In genomic region chr11:116852291-116852890, GRCm38 (mm10) we compare ENCODE assay signal across 8 mouse cellular contexts. TPM values are rescaled to one million over a fixed set of nuclear protein-coding genes. Genes with fewer than 3 reads are reported as not detected.
DNase-seq lines count a peak whose midpoint lies in the region; ATAC-seq lines count a peak whose summit lies in the region.

Gene Mfsd11 (plus strand): TSS chr11:116852440.

- H3K4me1 ChIP-seq in hindbrain, embryonic 13.5 days (replicated peaks), result peaks cover 36% of the 10 kb centered on the region

- under 1% methylated on average over 65 of the region's 91 CpGs for WGBS in hindbrain, embryonic 13.5 days

- H3K4me2 ChIP-seq in hindbrain, embryonic 13.5 days, result peak within 1 kb of the TSS; percentile 94

- peak within 1 kb of the TSS; percentile 97 for H3K9ac ChIP-seq in hindbrain, embryonic 13.5 days

- peak; percentile 76 for DNase-seq in MN1 (ENCODE audit: low spot score)
- DNase-seq in cerebellum, postnatal 10 days, result peak; percentile 90 to 92
- DNase-seq in frontal cortex, postnatal 25 days (ENCODE audit: low spot score in 2 of 2), result peak; percentile 53 to 57
- DNase-seq in layer of hippocampus, postnatal 36 days, result peak; percentile 78 to 79
- DNase-seq in lung, postnatal 25 days (ENCODE audit: low spot score), result peak; percentile 88
- peak; percentile 80 for DNase-seq in retina, postnatal 1 day
- peak; percentile 88 for DNase-seq in thymus, postnatal 4 days

- peak within 1 kb of the TSS; percentile 94 for H3K4me3 ChIP-seq in hindbrain, embryonic 13.5 days

- peak; percentile 43 for ATAC-seq in hindbrain, embryonic 13.5 days (ENCODE audit: low FRiP score)

- peak within 1 kb of the TSS; percentile 97 for H3K27ac ChIP-seq in hindbrain, embryonic 13.5 days

- no peaks in the 10 kb centered on the region for H3K27me3 ChIP-seq in hindbrain, embryonic 13.5 days

- no peaks in the 10 kb centered on the region for H3K9me3 ChIP-seq in hindbrain, embryonic 13.5 days

- H3K36me3 ChIP-seq in hindbrain, embryonic 13.5 days, result peaks cover 30% of the 10 kb centered on the region

RNA-seq across cellular contexts. Expression of gene Mfsd11, which starts in this region (rescaled TPM):
- 48.0 and 53.9 TPM in 2 replicates for polyA plus RNA-seq in hindbrain, embryonic 13.5 days (2015; fragmentation: Nextera tagmentation; extraction: Ambion mirVana)
- 10 to 100 TPM; 38.7 to 51.4 TPM for total RNA-seq in layer of hippocampus, postnatal 36 days (2021)

Comparison
In these comparisons a context has a peak if more than half of its experiments do, and no peak if none do; other contexts are left out.
1. Peak in every context shown above with its lines: DNase-seq, ATAC-seq, H3K4me3 ChIP-seq and H3K27ac ChIP-seq.